Mouse (Mus musculus) thymus, adult 2 months (tissue): ENCODE results near the gene Cbarp.

Source experiments
- CTCF ChIP-seq: fragments of 200-500 bp; IDR thresholded peaks from 2 replicates; pipeline ENCODE4 v1.5.1; 2012; ENCODE audit warnings: mild to moderate bottlenecking, control low read depth, low read length, moderate library complexity, borderline replicate concordance; ENCODE audit not compliant: control insufficient read depth, poor library complexity, insufficient read depth; ENCODE audit errors: extremely low read depth
- POLR2A ChIP-seq: fragments of 200-500 bp; IDR thresholded peaks from 2 replicates; pipeline ENCODE4 v1.6.1; 2012; ENCODE audit warnings: mild to moderate bottlenecking, low read length, control low read depth, moderate library complexity; ENCODE audit not compliant: control insufficient read depth, poor library complexity, insufficient read depth; ENCODE audit errors: extremely low read depth

GRCm38 (mm10) chr10:80146568-80147011, 6.0 kb upstream of the Cbarp start:
- TF ChIP-seq CTCF = no peak
- TF ChIP-seq POLR2A = no peak
